Mouse (Mus musculus) MEL (cell line): ENCODE measurements around the gene Ephb2. TPM values are rescaled to one million over a fixed set of nuclear protein-coding genes. Genes with fewer than 3 reads are reported as not detected.

ENCODE experiments used
- DNase-seq: peaks from one replicate; pipeline ENCODE4 v3.0.0; 2011; ENCODE audit warnings: low read depth, low spot score
- H3K27ac ChIP-seq: 2 replicates; pipeline ENCODE4 v1.5.1; 2012; ENCODE audit warnings: low read depth, mild to moderate bottlenecking, control low read depth, low read length, moderate library complexity; ENCODE audit not compliant: control insufficient read depth
- H3K27me3 ChIP-seq, 2 experiments: fragments of 150-350 bp in 1 of 2; sonication (generic) in 1 of 2; 2 replicates each; pipeline ENCODE4 v1.6.1; 2012; ENCODE audit warnings: low read length in 2 of 2, mild to moderate bottlenecking in 2 of 2, improper control_type of control experiment in 1 of 2, moderate library complexity in 1 of 2; ENCODE audit not compliant: insufficient read depth in 2 of 2, control insufficient read depth in 1 of 2
- H3K36me3 ChIP-seq, 2 experiments: 2 replicates each; pipeline ENCODE4 v1.6.1; 2012 to 2014; ENCODE audit warnings: low read length in 2 of 2, improper control_type of control experiment in 1 of 2, inconsistent platforms in 1 of 2, mild to moderate bottlenecking in 1 of 2; ENCODE audit not compliant: insufficient read depth in 2 of 2, control insufficient read depth in 1 of 2
- H3K4me1 ChIP-seq, 2 experiments: fragments of 150-350 bp in 1 of 2; sonication (generic) in 1 of 2; 2 replicates each; pipeline ENCODE4 v1.6.1; 2012; ENCODE audit warnings: low read length in 2 of 2, improper control_type of control experiment in 1 of 2, mild to moderate bottlenecking in 1 of 2; ENCODE audit not compliant: insufficient read depth in 2 of 2, control insufficient read depth in 1 of 2
- H3K4me3 ChIP-seq, 2 experiments: fragments of 150-350 bp in 1 of 2; sonication (generic) in 1 of 2; 2 replicates each; pipeline ENCODE4 v1.5.1; 2012; ENCODE audit warnings: low read depth in 2 of 2, low read length in 2 of 2, mild to moderate bottlenecking in 2 of 2, moderate library complexity in 2 of 2, control low read depth in 1 of 2, improper control_type of control experiment in 1 of 2; ENCODE audit not compliant: control insufficient read depth in 1 of 2, insufficient read depth in 1 of 2
- H3K79me2 ChIP-seq: 2 replicates; pipeline ENCODE4 v1.6.1; 2012; ENCODE audit warnings: mild to moderate bottlenecking, low read length, moderate library complexity; ENCODE audit not compliant: control insufficient read depth, poor library complexity, insufficient read depth
- H3K9ac ChIP-seq: 2 replicates; pipeline ENCODE4 v1.6.1; 2012; ENCODE audit warnings: low read depth, mild to moderate bottlenecking, control low read depth, low read length, moderate library complexity; ENCODE audit not compliant: control insufficient read depth, poor library complexity, severe bottlenecking
- H3K9me3 ChIP-seq: fragments of 150-350 bp; sonication (generic); replicated peaks from 2 replicates; pipeline ENCODE4 v1.6.1; 2012; ENCODE audit warnings: mild to moderate bottlenecking, low read length, improper control_type of control experiment, moderate library complexity; ENCODE audit not compliant: insufficient read depth
- BHLHE40 ChIP-seq: IDR thresholded peaks from 2 replicates; pipeline ENCODE4 v1.6.1; 2012; ENCODE audit warnings: low read depth, mild to moderate bottlenecking, inconsistent platforms, low read length, improper control_type of control experiment, borderline replicate concordance
- E2F4 ChIP-seq: IDR thresholded peaks from 2 replicates; pipeline ENCODE4 v1.6.1; 2011; ENCODE audit warnings: low read depth, low read length, improper control_type of control experiment, borderline replicate concordance
- EP300 ChIP-seq, 2 experiments: IDR thresholded peaks; 2 replicates each; pipeline ENCODE4 v1.6.1; 2011; ENCODE audit warnings: improper control_type of control experiment in 2 of 2, low read length in 2 of 2, low read depth in 1 of 2, mild to moderate bottlenecking in 1 of 2
- ETS1 ChIP-seq: IDR thresholded peaks from 2 replicates; pipeline ENCODE4 v1.6.1; 2012; ENCODE audit warnings: low read depth, mild to moderate bottlenecking, inconsistent platforms, low read length, improper control_type of control experiment, moderate library complexity
- GABPA ChIP-seq: IDR thresholded peaks from 2 replicates; pipeline ENCODE4 v1.6.1; 2012; ENCODE audit warnings: low read depth, mild to moderate bottlenecking, inconsistent platforms, low read length, improper control_type of control experiment, moderate library complexity
- GATA1 ChIP-seq: IDR thresholded peaks from 2 replicates; pipeline ENCODE4 v1.6.1; 2011; ENCODE audit warnings: low read depth, low read length, improper control_type of control experiment
- HCFC1 ChIP-seq: IDR thresholded peaks from 2 replicates; pipeline ENCODE4 v1.6.1; 2012; ENCODE audit warnings: low read depth, mild to moderate bottlenecking, inconsistent platforms, low read length, improper control_type of control experiment, moderate library complexity
- KAT2A ChIP-seq: conservative IDR thresholded peaks from 2 replicates; pipeline ENCODE4 v1.6.1; 2012; ENCODE audit warnings: low read depth, low read length, improper control_type of control experiment, inconsistent platforms
- MAFK ChIP-seq: IDR thresholded peaks from 2 replicates; pipeline ENCODE4 v1.6.1; 2011; ENCODE audit warnings: low read depth, mild to moderate bottlenecking, low read length, improper control_type of control experiment, borderline replicate concordance
- MAX ChIP-seq: IDR thresholded peaks from 2 replicates; pipeline ENCODE4 v1.6.1; 2011; ENCODE audit warnings: low read length, improper control_type of control experiment
- MAZ ChIP-seq: IDR thresholded peaks from 2 replicates; pipeline ENCODE4 v1.6.1; 2012; ENCODE audit warnings: low read depth, mild to moderate bottlenecking, inconsistent platforms, low read length, improper control_type of control experiment
- NRF1 ChIP-seq: IDR thresholded peaks from 2 replicates; pipeline ENCODE4 v1.6.1; 2014; ENCODE audit warnings: low read depth, mild to moderate bottlenecking, inconsistent platforms, low read length, improper control_type of control experiment, moderate library complexity; ENCODE audit not compliant: poor library complexity, insufficient read depth, severe bottlenecking
- POLR2AphosphoS5 ChIP-seq: IDR thresholded peaks from 2 replicates; pipeline ENCODE4 v1.6.1; 2012; ENCODE audit warnings: low read depth, borderline replicate concordance, mild to moderate bottlenecking, inconsistent platforms, low read length, moderate library complexity, mixed read lengths
- RCOR1 ChIP-seq: IDR thresholded peaks from 2 replicates; pipeline ENCODE4 v1.6.1; 2012; ENCODE audit warnings: low read depth, mild to moderate bottlenecking, inconsistent platforms, low read length, improper control_type of control experiment
- SIN3A ChIP-seq: IDR thresholded peaks from 2 replicates; pipeline ENCODE4 v1.6.1; 2012; ENCODE audit warnings: low read length, improper control_type of control experiment, inconsistent platforms
- TAL1 ChIP-seq: IDR thresholded peaks from 2 replicates; pipeline ENCODE4 v1.6.1; 2012; ENCODE audit warnings: mild to moderate bottlenecking, inconsistent platforms, low read length, moderate library complexity, mixed read lengths
- TBP ChIP-seq: IDR thresholded peaks from 2 replicates; pipeline ENCODE4 v1.8.0; 2011; ENCODE audit warnings: low read depth, low read length, improper control_type of control experiment
- TCF12 ChIP-seq: IDR thresholded peaks from 2 replicates; pipeline ENCODE4 v1.6.1; 2014; ENCODE audit warnings: low read depth, mild to moderate bottlenecking, inconsistent platforms, low read length, improper control_type of control experiment, moderate library complexity
- ZC3H11A ChIP-seq: IDR thresholded peaks from 2 replicates; pipeline ENCODE4 v1.6.1; 2012; ENCODE audit warnings: low read depth, mild to moderate bottlenecking, inconsistent platforms, low read length, improper control_type of control experiment
- polyA plus RNA-seq, 2 experiments: library from polyadenylated mRNA; stranded (reverse) in 1 of 2; unstranded in 1 of 2; fragments of >175 nt in 1 of 2; fragments of >200 nt in 1 of 2; gene quantifications; 2 replicates each; pipeline versions ENCODE4 v1.2.1 to v1.2.4; 2012; ENCODE audit warnings: low replicate concordance in 2 of 2, low read depth in 1 of 2; ENCODE audit not compliant: insufficient read length in 2 of 2, insufficient read depth in 1 of 2, missing spikeins in 1 of 2
- total RNA-seq: library from RNA; depleted of rRNA; stranded (reverse); fragments of 300-350 nt; gene quantifications from 2 replicates; pipeline ENCODE4 v1.2.3, GENCODE M21; 2012

The Ephb2 gene
- total and polyA plus RNA-seq, 3 experiments, result 1.9 to 4.1 TPM; not detected in 1

DNA sequence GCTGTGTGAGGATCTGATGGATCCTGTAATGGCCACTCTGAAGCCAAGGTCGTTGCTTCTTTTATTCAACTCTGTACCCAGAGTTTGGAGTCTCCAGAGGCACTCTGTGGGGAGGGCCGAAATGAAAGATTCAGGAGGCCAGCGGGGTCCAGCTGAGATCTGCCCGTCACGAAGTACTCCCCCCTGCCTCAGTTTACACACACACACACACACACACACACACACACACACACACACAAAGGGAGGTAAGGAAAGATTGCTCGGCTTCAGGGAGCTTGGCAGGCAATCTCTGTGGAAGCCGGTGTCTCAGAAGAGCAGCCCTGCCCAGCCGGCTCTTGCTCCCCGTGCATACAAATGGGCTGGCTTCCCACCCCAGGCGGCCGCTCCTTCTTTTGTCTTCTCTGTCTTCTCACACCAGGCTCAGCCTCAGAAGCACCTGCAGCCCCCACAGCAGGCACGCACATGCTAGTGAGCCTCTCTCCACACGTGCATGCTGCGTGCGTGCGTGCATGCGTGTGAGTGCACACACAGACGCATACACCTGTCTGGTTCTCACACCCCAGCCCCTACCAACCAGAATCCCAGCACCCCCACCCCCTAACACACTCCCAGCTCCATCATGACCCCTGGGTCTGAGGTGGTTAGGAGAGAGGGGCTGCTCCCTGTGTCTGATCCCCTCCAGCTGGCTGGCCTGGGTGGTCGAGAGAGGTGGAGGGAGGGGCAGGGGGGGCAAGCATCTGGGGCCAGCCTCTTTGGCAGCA, 85.0 kb downstream of the Ephb2 start:
- Histone ChIP-seq H3K27ac (no peak overlapping the region), H3K9ac (no peak overlapping the region), H3K27me3 (no peaks in the 10 kb centered on the region), H3K9me3 (no peaks in the 10 kb centered on the region), H3K4me3 (no peak overlapping the region), H3K79me2 (no peaks in the 10 kb centered on the region), H3K36me3 (no peaks in the 10 kb centered on the region), H3K4me1 (no peaks in the 10 kb centered on the region)
- TF ChIP-seq POLR2AphosphoS5 (no peak), ETS1 (no peak), KAT2A (no peak)
- DNase-seq, result no peak

DNA sequence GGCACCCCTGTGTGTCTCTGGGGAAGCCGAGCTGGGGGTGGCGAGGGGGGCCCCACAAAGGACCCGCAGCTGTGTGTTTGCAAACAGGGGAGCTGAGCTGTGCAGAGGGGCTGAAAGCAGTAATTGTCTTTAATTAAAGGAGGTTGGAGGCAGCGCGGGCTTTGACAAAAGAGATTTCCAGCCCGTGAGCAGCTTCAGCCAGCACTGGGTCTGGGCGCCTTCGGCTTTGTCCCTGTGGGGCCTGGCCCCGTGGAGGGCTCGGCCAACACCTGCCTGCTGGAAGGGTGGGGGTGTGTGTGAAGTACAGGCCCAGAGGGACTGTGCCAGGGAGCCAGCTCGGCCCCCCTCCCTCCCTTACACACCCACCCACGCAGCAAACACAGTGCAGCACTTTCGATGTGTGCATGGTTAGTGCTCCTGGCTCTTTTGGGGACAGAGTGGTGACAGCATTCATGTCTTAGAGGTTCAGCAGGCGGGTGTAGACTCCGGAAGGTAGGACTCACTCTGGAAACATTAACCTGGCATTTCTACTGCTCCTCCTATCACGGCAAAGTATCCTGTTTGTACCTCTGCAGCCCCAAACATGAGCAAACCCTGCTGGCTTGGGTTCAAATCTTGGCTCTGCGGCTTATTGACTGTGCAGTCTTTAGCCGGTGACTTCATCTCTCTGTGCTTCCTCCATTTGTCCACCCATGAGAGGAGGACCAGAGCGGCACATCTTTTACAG, 85.8 kb downstream of the Ephb2 start:
- no peak overlapping the region for H3K4me3 ChIP-seq
- H3K79me2 ChIP-seq, result no peaks in the 10 kb centered on the region
- TF ChIP-seq MAZ (no peak), NRF1 (no peak), E2F4 (no peak), HCFC1 (no peak), MAFK (no peak)
- H3K27ac ChIP-seq, result no peak overlapping the region
- DNase-seq, result no peak
- no peaks in the 10 kb centered on the region for H3K27me3 ChIP-seq
- H3K36me3 ChIP-seq, result no peaks in the 10 kb centered on the region
- H3K9me3 ChIP-seq, result no peaks in the 10 kb centered on the region
- no peak overlapping the region for H3K9ac ChIP-seq
- no peaks in the 10 kb centered on the region for H3K4me1 ChIP-seq

DNA sequence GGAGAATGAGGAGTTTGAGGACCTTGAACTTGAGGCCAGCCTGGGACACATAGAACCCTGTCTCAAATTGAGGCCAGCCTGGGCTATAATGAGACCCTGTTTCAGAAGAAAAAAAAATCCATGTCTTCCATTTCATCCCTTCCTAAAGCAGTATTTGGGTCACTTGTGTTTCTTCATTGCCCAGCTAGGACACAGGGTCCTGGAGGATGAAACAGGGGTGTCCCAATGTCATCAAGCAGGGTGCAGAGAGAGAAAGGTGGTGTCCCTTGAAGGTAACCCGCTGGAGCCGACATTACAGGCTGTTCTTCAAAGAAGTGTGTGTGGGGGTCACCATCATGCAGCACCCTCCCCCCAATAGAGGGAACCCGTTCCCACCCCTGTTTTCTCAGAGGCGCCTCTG, 86.4 kb downstream of the Ephb2 start:
- no peak overlapping the region for H3K9ac ChIP-seq
- H3K4me1 ChIP-seq, result no peaks in the 10 kb centered on the region
- H3K36me3 ChIP-seq, result no peaks in the 10 kb centered on the region
- H3K79me2 ChIP-seq, result no peaks in the 10 kb centered on the region
- no peak overlapping the region for H3K4me3 ChIP-seq
- DNase-seq, result no peak
- no peaks in the 10 kb centered on the region for H3K9me3 ChIP-seq
- TF ChIP-seq RCOR1 (no peak), BHLHE40 (no peak), ZC3H11A (no peak), SIN3A (no peak), TBP (no peak), MAX (no peak), TAL1 (no peak), GATA1 (no peak), MAFK (no peak), EP300 (IDR thresholded peaks at IDR 0.05; ENCODE audit: low read depth in 1 of 2, low read length in 2 of 2) (no peak), POLR2AphosphoS5 (no peak), TCF12 (no peak), NRF1 (no peak), HCFC1 (no peak), GABPA (no peak)
- no peaks in the 10 kb centered on the region for H3K27me3 ChIP-seq
- H3K27ac ChIP-seq, result no peak overlapping the region
